Mouse (Mus musculus) telencephalon, adult 2 months (tissue): ENCODE results near the gene Cd69.

ENCODE experiments used
- DNase-seq: peaks from one replicate; pipeline ENCODE4 v3.0.0-alpha.2; 2011; ENCODE audit warnings: low read depth, low spot score

Gene Cd69

GRCm38 (mm10) chr6:129246992-129247391 lies 28.2 kb downstream of the Cd69 start:
- DNase-seq: no peak

GRCm38 (mm10) chr6:129245793-129246192 lies 29.4 kb downstream of the Cd69 start:
- DNase-seq: no peak

- no peak for DNase-seq
Measured at GRCm38 (mm10) chr6:129241907-129242306, 33.3 kb downstream of the Cd69 start.

GRCm38 (mm10) chr6:129241471-129241870 lies 33.8 kb downstream of the Cd69 start:
- no peak for DNase-seq

GRCm38 (mm10) chr6:129239564-129240248 lies 35.5 kb downstream of the Cd69 start:
- DNase-seq: no peak

DNA sequence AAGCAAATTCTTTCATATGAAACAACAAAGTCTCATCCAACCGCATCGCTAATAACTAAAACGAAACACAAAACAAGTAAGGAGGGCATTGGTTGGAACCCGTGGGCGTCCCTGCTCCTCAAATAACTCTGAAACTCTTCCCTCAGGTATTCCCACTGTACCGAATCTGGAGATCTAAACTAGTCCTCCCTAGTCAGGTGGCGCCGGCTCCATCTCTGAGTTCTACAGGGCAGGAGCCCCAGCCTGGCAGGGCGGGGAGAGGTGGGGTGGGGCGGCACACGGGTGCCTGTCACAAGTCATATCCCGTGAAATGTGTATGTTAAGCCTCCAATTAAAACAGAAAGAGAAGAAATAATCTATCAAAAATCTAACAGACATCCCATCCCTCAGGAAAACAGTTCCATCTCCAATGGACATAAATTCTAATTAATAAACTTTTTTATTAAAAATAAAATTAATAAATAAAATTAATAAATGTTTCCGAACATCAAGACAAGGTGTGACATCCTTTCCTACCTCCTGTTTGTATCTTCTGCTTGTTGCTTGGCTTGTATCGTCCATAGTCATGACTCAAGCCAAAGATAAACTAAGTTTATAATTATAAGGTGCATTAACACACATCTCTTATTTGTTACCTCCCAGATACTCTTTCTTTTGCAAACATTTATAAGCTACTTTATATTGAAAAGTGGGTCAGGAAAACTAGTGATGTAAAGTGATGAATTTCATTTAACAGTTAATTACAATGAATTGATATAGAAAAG lies 36.8 kb downstream of the Cd69 start:
- DNase-seq: no peak

DNA sequence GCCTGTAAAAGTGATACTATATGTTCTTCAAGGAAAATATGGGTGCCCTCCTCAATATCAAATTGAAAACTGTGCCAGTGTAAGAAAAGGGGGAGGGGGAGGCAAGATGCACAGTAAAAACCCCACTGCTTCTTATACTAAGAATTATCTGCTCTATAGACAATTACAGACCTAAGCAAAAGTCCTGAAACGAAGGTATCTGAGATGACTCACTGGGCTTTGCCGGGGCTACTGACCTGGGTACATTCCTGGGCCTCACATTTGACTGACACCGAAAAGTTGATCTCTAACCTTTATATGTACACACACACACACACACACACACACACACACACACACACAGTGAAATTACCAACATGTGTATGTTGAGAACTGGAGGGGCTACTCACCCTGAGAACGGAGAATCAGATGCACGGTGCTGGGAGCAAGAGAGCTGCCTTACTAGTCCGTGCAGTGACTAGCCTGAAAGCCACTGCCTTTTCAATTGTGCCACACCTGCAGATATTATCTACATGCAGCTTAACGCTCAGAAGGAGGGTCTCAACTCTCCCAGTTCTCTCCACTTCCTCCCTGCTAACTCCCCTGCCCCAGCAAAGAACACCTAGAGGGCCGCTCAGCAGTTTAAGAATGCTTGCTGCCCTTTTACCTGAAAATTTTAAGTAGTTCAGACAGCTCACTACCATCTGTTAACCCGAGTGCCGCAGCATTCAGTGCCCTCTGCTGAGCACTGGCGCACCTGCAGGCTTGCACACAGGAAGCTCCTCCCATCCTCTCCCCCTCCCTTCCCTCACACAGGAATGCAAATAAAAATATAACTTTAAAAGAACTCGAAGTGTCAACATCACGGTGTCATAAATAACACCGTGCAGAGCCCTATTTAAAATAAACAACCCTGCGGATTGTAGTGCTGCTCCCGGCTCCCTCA lies 37.6 kb downstream of the Cd69 start:
- DNase-seq: no peak

DNA sequence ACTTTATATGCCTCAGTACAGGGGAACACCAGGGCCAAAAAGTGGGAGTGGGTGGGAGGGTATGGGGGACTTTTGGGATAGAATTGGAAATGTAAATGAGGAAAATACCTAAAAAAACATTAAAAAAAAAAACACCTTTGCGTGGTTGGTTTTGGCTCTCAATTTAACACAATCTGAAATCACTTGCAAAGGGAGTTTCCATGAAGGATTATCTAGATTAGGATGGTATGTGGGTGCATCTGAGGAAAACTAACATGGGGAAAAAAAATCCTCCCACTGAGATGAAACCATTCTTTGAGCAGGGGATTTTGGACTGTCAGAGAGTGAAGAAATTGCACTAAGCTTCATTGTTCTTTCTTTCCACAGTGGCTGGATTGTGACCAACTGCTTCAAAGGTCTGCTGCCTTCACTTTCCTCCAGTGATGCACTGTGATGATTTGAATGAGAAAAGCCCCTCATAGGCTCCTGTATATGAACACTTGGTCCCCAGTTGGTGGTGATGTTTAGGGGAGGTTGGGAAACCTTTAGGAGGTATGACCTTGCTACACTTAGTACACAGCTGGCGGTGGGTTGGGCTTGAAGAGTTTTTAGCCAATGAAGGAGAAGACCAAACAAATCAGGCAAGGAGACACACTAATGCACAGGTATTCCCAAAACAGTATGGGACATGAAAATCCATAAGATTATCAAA lies 38.4 kb downstream of the Cd69 start:
- no peak for DNase-seq

- DNase-seq: no peak
Measured at GRCm38 (mm10) chr6:129235855-129236461, 39.3 kb downstream of the Cd69 start.

GRCm38 (mm10) chr6:129234456-129235360 lies 40.5 kb downstream of the Cd69 start:
- no peak for DNase-seq

DNA sequence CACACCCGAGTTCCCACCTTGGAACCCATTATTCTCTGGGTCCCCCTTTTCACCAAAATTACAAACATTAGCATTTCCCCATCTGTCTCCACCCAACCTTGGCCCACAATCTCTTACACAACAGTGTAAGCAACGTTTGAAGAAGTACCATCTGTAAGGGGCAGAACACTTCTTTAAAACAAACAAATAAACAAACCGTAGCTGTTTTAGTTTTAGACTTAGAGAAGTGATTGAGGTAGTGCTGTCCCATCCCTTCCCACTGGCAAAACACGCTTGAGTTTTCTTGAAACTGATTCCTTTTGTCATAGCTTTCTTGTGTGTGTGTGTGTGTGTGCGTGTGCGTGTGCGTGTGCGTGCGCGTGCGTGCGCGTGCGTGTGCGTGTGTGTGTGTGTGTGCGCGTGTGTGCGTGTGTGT lies 41.3 kb downstream of the Cd69 start:
- DNase-seq: no peak

GRCm38 (mm10) chr6:129233366-129233954 lies 41.8 kb downstream of the Cd69 start:
- DNase-seq: no peak

GRCm38 (mm10) chr6:129232842-129233205 lies 42.4 kb downstream of the Cd69 start:
- no peak for DNase-seq

DNA sequence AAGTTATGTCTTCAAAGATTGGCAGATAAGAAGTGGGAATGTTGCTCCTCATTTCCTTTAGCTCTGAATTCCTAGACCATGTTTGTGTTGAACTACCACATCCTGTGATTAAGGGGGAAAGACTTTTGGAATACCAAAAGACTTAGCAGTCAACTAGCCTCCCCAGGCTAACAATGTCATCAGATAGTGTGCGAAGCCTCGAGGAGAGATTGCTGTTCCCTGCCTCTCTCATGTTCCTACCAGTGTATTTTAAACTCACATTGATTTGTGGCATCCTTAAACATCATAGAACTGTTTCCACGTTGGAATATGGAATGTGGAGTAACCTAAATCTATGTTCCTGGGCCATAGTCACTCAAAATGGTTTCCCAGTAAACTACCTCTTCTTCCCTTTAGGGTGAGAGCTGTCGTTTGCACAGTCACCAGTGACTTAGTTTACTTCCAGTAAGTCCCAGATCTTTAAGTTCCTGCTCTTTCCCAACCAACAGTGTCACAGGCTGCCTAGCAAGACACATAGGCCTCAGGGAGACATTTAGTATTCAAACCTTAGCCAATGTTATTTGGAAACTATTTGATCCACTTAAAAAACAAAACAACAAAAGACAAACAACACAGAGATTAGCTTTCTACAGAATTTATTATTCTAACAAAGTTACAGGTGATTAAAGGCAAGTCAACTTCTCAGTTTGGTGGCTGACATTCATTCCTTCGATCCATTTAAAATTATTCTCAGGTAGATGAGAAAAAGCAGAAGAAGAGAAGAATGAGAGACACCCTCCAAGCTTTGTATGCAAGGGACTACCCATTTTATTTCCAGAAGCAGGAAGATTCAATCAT lies 43.0 kb downstream of the Cd69 start:
- no peak for DNase-seq

- DNase-seq: no peak
Measured at GRCm38 (mm10) chr6:129229774-129230578, 45.3 kb downstream of the Cd69 start.

DNA sequence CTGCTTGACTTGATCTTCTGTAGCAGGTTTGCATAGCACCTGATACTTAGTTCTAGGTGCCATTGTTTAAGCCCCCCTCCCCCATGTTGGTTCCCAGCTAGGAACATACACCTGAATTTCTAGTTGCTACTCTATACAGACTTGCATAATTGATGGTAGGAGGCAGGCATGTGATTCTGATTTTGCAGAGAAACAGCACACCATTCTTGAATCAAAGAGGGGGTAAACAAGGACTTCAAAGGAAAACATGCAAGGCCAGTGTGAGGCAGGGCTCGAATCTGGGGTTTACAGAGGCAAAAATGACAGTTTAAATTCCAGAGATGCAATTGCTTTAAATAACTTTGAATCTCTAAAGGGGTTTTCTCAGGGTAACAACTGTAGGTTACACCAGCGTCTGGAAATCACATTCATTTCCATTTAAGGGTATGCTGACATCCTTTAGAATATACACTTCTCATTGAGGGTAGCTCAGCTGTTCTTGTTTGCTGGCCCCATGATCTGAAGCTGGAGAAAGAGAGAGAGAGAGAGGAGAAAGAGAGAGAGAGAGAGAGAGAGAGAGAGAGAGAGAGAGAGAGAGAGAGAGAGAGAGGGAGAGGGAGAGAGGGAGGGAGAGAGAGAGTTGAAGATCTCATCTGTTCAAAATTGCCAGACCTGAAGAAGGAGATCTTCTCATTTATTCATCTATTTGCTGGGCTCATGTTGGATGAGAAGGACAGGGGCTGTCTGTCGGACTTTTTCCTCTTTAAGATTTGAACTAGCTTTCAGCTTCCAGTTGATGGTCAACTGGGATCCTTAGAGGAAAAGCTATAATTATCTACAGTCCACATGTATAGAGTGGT lies 46.1 kb downstream of the Cd69 start:
- DNase-seq: no peak

GRCm38 (mm10) chr6:129225078-129225477 lies 50.2 kb downstream of the Cd69 start:
- no peak for DNase-seq
